In genomic region chr4:86024573-86025160, GRCm38 (mm10) we compare ENCODE assay signal across 9 mouse cellular contexts.
A peak's percentile ranks its signal among the peaks of the same experiment; 100 is the strongest.
DNase-seq lines count a peak whose midpoint lies in the region; ATAC-seq lines count a peak whose summit lies in the region.
"Had no signal": no experiment of that assay in that cellular context is flagged by ENCODE, and none has a peak within 500 bp of the region (broad histone marks: within the 10 kb centered on the region; RNA-seq: fewer than 3 reads in every experiment).

No protein-coding gene starts in this region.

- no peaks in the 10 kb centered on the region for H3K9me3 ChIP-seq in embryonic facial prominence, embryonic 14.5 days (ENCODE audit: control insufficient read depth, low read length)
- no peaks in the 10 kb centered on the region for H3K9me3 ChIP-seq in limb, embryonic 12.5 days
- H3K9me3 ChIP-seq: neural tube, embryonic 13.5 days had no signal

- peak; percentile 10 for DNase-seq in heart, adult 8-10 months (ENCODE audit: low spot score)
- DNase-seq in heart, adult 9 months (ENCODE audit: low spot score in 2 of 2) = no peak
- peak; percentile 8 to 12 for DNase-seq in urinary bladder, postnatal 36 days (ENCODE audit: low spot score in 2 of 2)
- DNase-seq in urinary bladder, postnatal 10 days (ENCODE audit: low spot score) = no peak
- peak; percentile 84 for DNase-seq in embryonic facial prominence, embryonic 14.5 days (ENCODE audit: low spot score)
- DNase-seq in right cerebral cortex, postnatal 4 days = peak; percentile 30
- no peak for DNase-seq in frontal cortex, postnatal 14 days (ENCODE audit: low spot score in 2 of 2)

- no peak for ATAC-seq in embryonic facial prominence, embryonic 14.5 days (ENCODE audit: low read depth)
- ATAC-seq in limb, embryonic 12.5 days (ENCODE audit: insufficient number of reproducible peaks, insufficient read depth, low FRiP score, low TSS enrichment, low read depth) = peak; percentile 56; the same call in 1 of the 2 replicates

- H3K27ac ChIP-seq in embryonic facial prominence, embryonic 14.5 days (replicated peaks; ENCODE audit: low read depth, low read length) = no peak overlapping the region
- no peak overlapping the region for H3K27ac ChIP-seq in limb, embryonic 12.5 days
- H3K27ac ChIP-seq: neural tube, embryonic 13.5 days had no signal

- WGBS in embryonic facial prominence, embryonic 14.5 days = 50% methylated on average over 8 of the region's 8 CpGs
- 11% methylated on average over 8 of the region's 8 CpGs for WGBS in limb, embryonic 12.5 days

- no peaks in the 10 kb centered on the region for H3K36me3 ChIP-seq in embryonic facial prominence, embryonic 14.5 days (ENCODE audit: control insufficient read depth, insufficient read depth, low read length)
- H3K36me3 ChIP-seq in limb, embryonic 12.5 days = no peaks in the 10 kb centered on the region
- H3K36me3 ChIP-seq: neural tube, embryonic 13.5 days had no signal

- H3K9ac ChIP-seq in embryonic facial prominence, embryonic 14.5 days (ENCODE audit: low read depth, low read length) = no peak overlapping the region
- H3K9ac ChIP-seq in limb, embryonic 12.5 days (replicated peaks) = no peak overlapping the region
- H3K9ac ChIP-seq: neural tube, embryonic 13.5 days had no signal

- no peaks in the 10 kb centered on the region for H3K27me3 ChIP-seq in embryonic facial prominence, embryonic 14.5 days (replicated peaks; ENCODE audit: control insufficient read depth, insufficient read depth, low read length)
- no peaks in the 10 kb centered on the region for H3K27me3 ChIP-seq in limb, embryonic 12.5 days
- H3K27me3 ChIP-seq: neural tube, embryonic 13.5 days had no signal

- H3K4me1 ChIP-seq in embryonic facial prominence, embryonic 14.5 days (ENCODE audit: control insufficient read depth, insufficient read depth, low read length) = peaks cover 16% of the 10 kb centered on the region
- peaks cover 24% of the 10 kb centered on the region for H3K4me1 ChIP-seq in limb, embryonic 12.5 days (replicated peaks)

- no peak overlapping the region for H3K4me2 ChIP-seq in embryonic facial prominence, embryonic 14.5 days (ENCODE audit: low read depth, low read length)
- H3K4me2 ChIP-seq in limb, embryonic 12.5 days = no peak overlapping the region
- H3K4me2 ChIP-seq: neural tube, embryonic 13.5 days had no signal

- no peak overlapping the region for H3K4me3 ChIP-seq in embryonic facial prominence, embryonic 14.5 days (ENCODE audit: low read depth, low read length)
- no peak overlapping the region for H3K4me3 ChIP-seq in limb, embryonic 12.5 days (replicated peaks)
- H3K4me3 ChIP-seq: neural tube, embryonic 13.5 days had no signal

Comparison
In these comparisons a context has a peak if more than half of its experiments do, and no peak if none do; other contexts are left out.
1. DNase-seq: peak in heart, adult 8-10 months (single experiment), urinary bladder, postnatal 36 days (2 of 2), embryonic facial prominence, embryonic 14.5 days (single experiment) and right cerebral cortex, postnatal 4 days (single experiment); none in heart, adult 9 months (0 of 2), urinary bladder, postnatal 10 days (single experiment) and frontal cortex, postnatal 14 days (0 of 2).